Mouse (Mus musculus) limb, embryonic 11.5 days (tissue): ENCODE measurements around the gene Casq2. TPM values are rescaled to one million over a fixed set of nuclear protein-coding genes. Genes with fewer than 3 reads are reported as not detected.
A peak's percentile ranks its signal among the peaks of the same experiment; 100 is the strongest.

Source experiments
- ATAC-seq: fragments of 200-750 bp; cut with Nextera tagmentation; 2 replicates; pipeline ENCODE4 v1.8.0; 2017; ENCODE audit warnings: low read depth; ENCODE audit not compliant: insufficient number of reproducible peaks, low FRiP score, low TSS enrichment
- DNase-seq: peaks from one replicate; pipeline ENCODE4 v3.0.0-alpha.2; 2015; ENCODE audit warnings: low spot score
- H3K27ac ChIP-seq: fragments of 300-500 bp; sonication (generic); replicated peaks from 2 replicates; pipeline ENCODE4 v1.5.1; 2014; ENCODE audit warnings: low read depth, mild to moderate bottlenecking, low read length
- H3K27me3 ChIP-seq: fragments of 300-500 bp; sonication (generic); 2 replicates; pipeline ENCODE4 v1.6.1; 2014; ENCODE audit warnings: mild to moderate bottlenecking, low read length, mixed read lengths; ENCODE audit not compliant: control insufficient read depth, insufficient read depth
- H3K36me3 ChIP-seq: fragments of 300-500 bp; sonication (generic); 2 replicates; pipeline ENCODE4 v1.6.1; 2014; ENCODE audit warnings: mild to moderate bottlenecking, low read length, moderate library complexity, mixed read lengths; ENCODE audit not compliant: control insufficient read depth, insufficient read depth
- H3K4me1 ChIP-seq: fragments of 300-500 bp; sonication (generic); 2 replicates; pipeline ENCODE4 v1.6.1; 2014; ENCODE audit warnings: low read length, mixed read lengths; ENCODE audit not compliant: control insufficient read depth, insufficient read depth
- H3K4me2 ChIP-seq: fragments of 300-500 bp; sonication (generic); 2 replicates; pipeline ENCODE4 v1.6.1; 2014; ENCODE audit warnings: low read depth, mild to moderate bottlenecking, moderate library complexity; ENCODE audit not compliant: severe bottlenecking
- H3K4me3 ChIP-seq: fragments of 300-500 bp; sonication (generic); 2 replicates; pipeline ENCODE4 v1.5.1; 2014; ENCODE audit warnings: low read depth, low read length
- H3K9ac ChIP-seq: fragments of 300-500 bp; sonication (generic); 2 replicates; pipeline ENCODE4 v1.6.1; 2014; ENCODE audit warnings: mild to moderate bottlenecking, low read length
- H3K9me3 ChIP-seq: fragments of 300-500 bp; sonication (generic); 2 replicates; pipeline ENCODE4 v1.6.1; 2016; ENCODE audit warnings: low read length; ENCODE audit not compliant: control insufficient read depth
- WGBS: fragments of 180-500 bp; shearing (Covaris S2); extraction: QIAGEN DNeasy Blood & Tissue Kit; methylation state at CpG from one replicate; pipeline ENCODE4 v1.1.7; 2014; 5-methylcytosine and 5-hydroxymethylcytosine counted together
- polyA plus RNA-seq: library from polyadenylated mRNA; unstranded; fragments of >200 nt; fragmentation: Nextera tagmentation; extraction: Ambion mirVana; gene quantifications from 2 replicates; pipeline ENCODE4 v1.2.1, GENCODE M21; 2014

The Casq2 gene
- polyA plus RNA-seq, 1 experiment from 2014 or later = 2.4 TPM

DNA sequence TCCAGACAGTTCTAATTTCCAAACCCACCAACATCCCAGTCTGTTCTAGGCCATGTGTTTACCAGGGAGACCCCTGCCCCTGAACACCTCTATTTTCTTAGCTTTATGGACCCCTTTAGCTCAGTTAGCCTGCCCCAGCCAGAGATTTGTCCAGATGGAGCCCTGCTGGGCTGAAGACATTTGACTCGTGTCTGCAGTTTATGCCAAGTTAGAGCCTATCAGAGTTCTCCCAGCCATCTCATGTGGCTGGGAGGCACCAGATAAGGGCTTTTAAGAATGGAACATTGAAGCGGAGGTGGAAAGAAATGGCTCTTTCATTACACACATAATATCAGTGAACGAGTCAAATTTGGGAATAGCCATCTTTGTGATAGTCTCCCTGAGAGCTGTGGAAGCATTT is 57.3 kb downstream of the Casq2 start:
- Histone ChIP-seq H3K4me1 (no peaks in the 10 kb centered on the region), H3K4me2 (no peak overlapping the region), H3K9ac (no peak overlapping the region), H3K27me3 (no peaks in the 10 kb centered on the region), H3K36me3 (no peaks in the 10 kb centered on the region), H3K27ac (no peak overlapping the region), H3K4me3 (no peak overlapping the region), H3K9me3 (no peaks in the 10 kb centered on the region)
- no peak for ATAC-seq
- 83% methylated on average over 3 of the region's 3 CpGs for WGBS
- no peak for DNase-seq

DNA sequence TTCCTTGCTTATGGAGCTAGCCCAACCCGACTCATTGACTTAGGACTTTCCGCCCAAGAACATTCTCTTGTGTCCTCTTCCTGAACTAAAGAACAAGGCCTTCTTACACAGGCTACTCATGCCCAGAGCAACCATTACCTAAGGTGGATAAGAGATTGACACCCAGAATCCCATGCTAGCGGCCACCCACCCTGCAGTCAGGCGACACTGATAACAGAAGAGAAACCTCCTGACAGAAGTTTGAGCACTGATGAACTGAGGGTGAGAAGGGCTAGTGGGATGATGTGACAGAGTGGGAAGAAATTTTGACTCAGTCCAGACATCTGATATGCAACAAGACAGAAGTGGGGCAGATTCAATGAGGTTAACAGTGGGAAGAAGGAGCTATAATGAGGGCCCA is 58.2 kb downstream of the Casq2 start:
- DNase-seq (no peak), ATAC-seq (no peak)
- no peak overlapping the region for H3K27ac ChIP-seq
- no peak overlapping the region for H3K4me3 ChIP-seq
- no peak overlapping the region for H3K4me2 ChIP-seq
- 98% methylated on average over 4 of the region's 4 CpGs for WGBS
- H3K9ac ChIP-seq = no peak overlapping the region
- no peaks in the 10 kb centered on the region for H3K27me3 ChIP-seq
- H3K4me1 ChIP-seq = peaks cover 6% of the 10 kb centered on the region; the same call in 1 of the 2 replicates
- H3K36me3 ChIP-seq = no peaks in the 10 kb centered on the region
- no peaks in the 10 kb centered on the region for H3K9me3 ChIP-seq

GRCm38 (mm10) chr3:102145645-102146386 is 59.6 kb downstream of the Casq2 start:
- Histone ChIP-seq H3K4me2 (no peak overlapping the region), H3K27me3 (no peaks in the 10 kb centered on the region), H3K9me3 (no peaks in the 10 kb centered on the region), H3K4me1 (peaks cover 9% of the 10 kb centered on the region; the same call in 1 of the 2 replicates), H3K9ac (no peak overlapping the region), H3K27ac (no peak overlapping the region), H3K4me3 (no peak overlapping the region), H3K36me3 (no peaks in the 10 kb centered on the region)
- ATAC-seq (no peak), DNase-seq (no peak)
- 39% methylated on average over 6 of the region's 6 CpGs for WGBS

GRCm38 (mm10) chr3:102146428-102146827 is 60.2 kb downstream of the Casq2 start:
- 81% methylated on average over 6 of the region's 6 CpGs for WGBS
- peaks cover 9% of the 10 kb centered on the region; the same call in 1 of the 2 replicates for H3K4me1 ChIP-seq
- no peak overlapping the region for H3K9ac ChIP-seq
- H3K36me3 ChIP-seq = no peaks in the 10 kb centered on the region
- no peaks in the 10 kb centered on the region for H3K27me3 ChIP-seq
- H3K4me3 ChIP-seq = no peak overlapping the region
- ATAC-seq = no peak
- no peak overlapping the region for H3K4me2 ChIP-seq
- DNase-seq = no peak
- no peaks in the 10 kb centered on the region for H3K9me3 ChIP-seq
- H3K27ac ChIP-seq = no peak overlapping the region

DNA sequence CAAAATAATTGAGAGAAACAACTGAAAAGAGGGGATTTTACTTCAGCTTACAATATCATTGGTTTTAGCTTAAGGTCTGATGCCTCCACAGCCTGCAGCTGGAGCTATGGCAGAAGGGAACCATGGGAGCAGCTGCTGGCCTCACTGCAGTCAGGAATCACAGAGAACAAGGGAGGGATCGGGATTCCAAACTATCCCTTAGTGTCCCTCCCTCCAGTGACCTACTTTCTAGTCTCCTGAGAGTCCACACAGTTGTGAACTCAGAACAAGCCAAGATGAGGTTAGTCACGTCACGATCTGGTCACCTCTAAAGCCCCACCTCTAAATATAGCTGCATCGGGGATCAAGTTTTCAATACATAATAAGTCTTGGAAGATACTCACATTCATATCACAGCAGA is 61.0 kb downstream of the Casq2 start:
- 86% methylated on average over 4 of the region's 4 CpGs for WGBS
- Histone ChIP-seq H3K27ac (no peak overlapping the region), H3K4me3 (no peak overlapping the region), H3K36me3 (no peaks in the 10 kb centered on the region), H3K27me3 (no peaks in the 10 kb centered on the region), H3K4me1 (peaks cover 9% of the 10 kb centered on the region; the same call in 1 of the 2 replicates), H3K9ac (no peak overlapping the region), H3K9me3 (no peaks in the 10 kb centered on the region), H3K4me2 (no peak overlapping the region)
- no peak for ATAC-seq
- no peak for DNase-seq

- no peak for ATAC-seq
- peak; percentile 34 for DNase-seq
- Histone ChIP-seq H3K4me3 (no peak overlapping the region), H3K27me3 (no peaks in the 10 kb centered on the region), H3K4me1 (peaks cover 13% of the 10 kb centered on the region; the same call in 1 of the 2 replicates), H3K9me3 (no peaks in the 10 kb centered on the region), H3K36me3 (no peaks in the 10 kb centered on the region), H3K9ac (no peak overlapping the region), H3K27ac (no peak overlapping the region), H3K4me2 (no peak overlapping the region)
- 6% methylated on average over 7 of the region's 7 CpGs for whole genome bisulfite sequencing
Measured at GRCm38 (mm10) chr3:102149941-102150340, 63.7 kb downstream of the Casq2 start.

DNA sequence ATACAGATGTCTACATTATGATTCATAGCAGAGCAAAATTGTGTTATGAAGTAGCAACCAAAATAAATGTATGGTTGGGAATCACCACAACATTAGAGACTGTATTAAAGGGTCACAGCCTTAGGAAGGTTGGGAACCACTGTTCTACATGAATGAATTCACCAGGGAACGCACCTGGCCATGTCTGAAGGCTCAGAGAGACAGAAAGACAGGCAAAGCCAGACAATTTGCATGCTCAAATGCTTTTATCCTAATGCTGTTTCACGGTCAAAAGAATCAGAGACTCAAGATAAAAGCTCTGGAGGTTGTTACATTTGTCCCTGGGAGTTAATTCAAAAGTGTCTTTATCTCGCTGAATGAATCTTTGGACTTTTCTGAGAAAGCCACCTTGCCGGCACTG is 65.6 kb downstream of the Casq2 start:
- Histone ChIP-seq H3K4me1 (peaks cover 13% of the 10 kb centered on the region; the same call in 1 of the 2 replicates), H3K27ac (no peak overlapping the region), H3K4me2 (no peak overlapping the region), H3K9ac (no peak overlapping the region), H3K9me3 (no peaks in the 10 kb centered on the region), H3K36me3 (no peaks in the 10 kb centered on the region), H3K27me3 (no peaks in the 10 kb centered on the region), H3K4me3 (no peak overlapping the region)
- WGBS = 79% methylated on average over 4 of the region's 4 CpGs
- ATAC-seq (no peak), DNase-seq (no peak)

- H3K36me3 ChIP-seq = no peaks in the 10 kb centered on the region
- peaks cover 13% of the 10 kb centered on the region; the same call in 1 of the 2 replicates for H3K4me1 ChIP-seq
- H3K4me3 ChIP-seq = no peak overlapping the region
- ATAC-seq (no peak), DNase-seq (no peak)
- no peaks in the 10 kb centered on the region for H3K27me3 ChIP-seq
- H3K27ac ChIP-seq = no peak overlapping the region
- no peaks in the 10 kb centered on the region for H3K9me3 ChIP-seq
- H3K4me2 ChIP-seq = no peak overlapping the region
- no peak overlapping the region for H3K9ac ChIP-seq
- WGBS = 30% methylated on average over 4 of the region's 4 CpGs
Measured at GRCm38 (mm10) chr3:102152471-102152870, 66.3 kb downstream of the Casq2 start.

GRCm38 (mm10) chr3:102152872-102153271 is 66.7 kb downstream of the Casq2 start:
- H3K27ac ChIP-seq = no peak overlapping the region
- no peak overlapping the region for H3K4me3 ChIP-seq
- WGBS = 22% methylated on average over 4 of the region's 4 CpGs
- no peaks in the 10 kb centered on the region for H3K27me3 ChIP-seq
- no peaks in the 10 kb centered on the region for H3K9me3 ChIP-seq
- DNase-seq (peak; percentile 30), ATAC-seq (no peak)
- H3K4me2 ChIP-seq = no peak overlapping the region
- no peaks in the 10 kb centered on the region for H3K36me3 ChIP-seq
- no peak overlapping the region for H3K9ac ChIP-seq
- H3K4me1 ChIP-seq = peaks cover 13% of the 10 kb centered on the region; the same call in 1 of the 2 replicates
